Mouse (Mus musculus) ES-E14 (cell line): ENCODE data around the gene Gm29666. TPM values are rescaled to one million over a fixed set of nuclear protein-coding genes. Genes with fewer than 3 reads are reported as not detected.

Experiments used
- DNase-seq: peaks from one replicate; pipeline ENCODE4 v3.0.0-alpha.2; 2013; ENCODE audit warnings: low read depth, low spot score
- H3K27ac ChIP-seq: 2 replicates; pipeline ENCODE4 v1.5.1; 2012; ENCODE audit warnings: low read depth, mild to moderate bottlenecking, low read length, moderate library complexity, mixed read lengths; ENCODE audit not compliant: poor library complexity, insufficient read depth, severe bottlenecking
- H3K36me3 ChIP-seq: 2 replicates; pipeline ENCODE4 v1.6.1; 2012; ENCODE audit warnings: mild to moderate bottlenecking, low read length, moderate library complexity, mixed read lengths; ENCODE audit not compliant: control insufficient read depth, poor library complexity, insufficient read depth, severe bottlenecking
- H3K4me1 ChIP-seq, 2 experiments: fragments of 150-350 bp in 1 of 2; sonication (generic) in 1 of 2; 2 replicates each; pipeline ENCODE4 v1.6.1; 2012; ENCODE audit warnings: low read length in 2 of 2, mild to moderate bottlenecking in 1 of 2, mixed read lengths in 1 of 2; ENCODE audit not compliant: control insufficient read depth in 2 of 2, insufficient read depth in 2 of 2, poor library complexity in 1 of 2
- H3K4me3 ChIP-seq, 2 experiments: fragments of 150-350 bp in 1 of 2; sonication (generic) in 1 of 2; 2 replicates each; pipeline ENCODE4 v1.5.1; 2012; ENCODE audit warnings: low read length in 2 of 2, low read depth in 1 of 2, mild to moderate bottlenecking in 1 of 2, mixed read lengths in 1 of 2; ENCODE audit not compliant: insufficient read depth in 1 of 2, poor library complexity in 1 of 2, severe bottlenecking in 1 of 2
- H3K9ac ChIP-seq: 2 replicates; pipeline ENCODE4 v1.6.1; 2012; ENCODE audit warnings: low read depth, mild to moderate bottlenecking, low read length, mixed read lengths; ENCODE audit not compliant: poor library complexity, insufficient read depth, severe bottlenecking
- H3K9me3 ChIP-seq: fragments of 150-350 bp; sonication (generic); 2 replicates; pipeline ENCODE4 v1.6.1; 2012; ENCODE audit warnings: low read depth, mild to moderate bottlenecking, low read length; ENCODE audit not compliant: control insufficient read depth, insufficient read depth
- CHD2 ChIP-seq: IDR thresholded peaks from 2 replicates; pipeline ENCODE4 v1.6.1; 2014; ENCODE audit warnings: mild to moderate bottlenecking, low read depth, low read length, inconsistent platforms
- HCFC1 ChIP-seq: IDR thresholded peaks from 2 replicates; pipeline ENCODE4 v1.6.1; 2012; ENCODE audit warnings: low read length, inconsistent platforms, borderline replicate concordance; ENCODE audit not compliant: insufficient read depth
- MAFK ChIP-seq: IDR thresholded peaks from 2 replicates; pipeline ENCODE4 v1.6.1; 2014; ENCODE audit warnings: mild to moderate bottlenecking, low read depth, low read length, inconsistent platforms; ENCODE audit not compliant: insufficient read depth
- ZC3H11A ChIP-seq: IDR thresholded peaks from 2 replicates; pipeline ENCODE4 v1.6.1; 2012; ENCODE audit warnings: low read depth, mild to moderate bottlenecking, inconsistent platforms, low read length, borderline replicate concordance
- ZNF384 ChIP-seq: IDR thresholded peaks from 2 replicates; pipeline ENCODE4 v1.6.1; 2012; ENCODE audit warnings: low read depth, low read length, inconsistent platforms
- in situ Hi-C, 2 experiments: fragments of 600-800 bp; cut with MboI; formaldehyde crosslinking; loops; one replicate each; pipeline ENCODE4 v1.15.1; 2025; ENCODE audit warnings: low sequenced_read_pairs in 2 of 2, inconsistent platforms in 1 of 2; ENCODE audit not compliant: unreplicated experiment in 2 of 2
- total RNA-seq: library from RNA; depleted of rRNA; stranded (reverse); fragments of 300-350 nt; gene quantifications from 2 replicates; pipeline ENCODE4 v1.2.3, GENCODE M21; 2012; rRNA removed

The Gm29666 gene
- total RNA-seq, 1 experiment: 1.6 TPM

DNA sequence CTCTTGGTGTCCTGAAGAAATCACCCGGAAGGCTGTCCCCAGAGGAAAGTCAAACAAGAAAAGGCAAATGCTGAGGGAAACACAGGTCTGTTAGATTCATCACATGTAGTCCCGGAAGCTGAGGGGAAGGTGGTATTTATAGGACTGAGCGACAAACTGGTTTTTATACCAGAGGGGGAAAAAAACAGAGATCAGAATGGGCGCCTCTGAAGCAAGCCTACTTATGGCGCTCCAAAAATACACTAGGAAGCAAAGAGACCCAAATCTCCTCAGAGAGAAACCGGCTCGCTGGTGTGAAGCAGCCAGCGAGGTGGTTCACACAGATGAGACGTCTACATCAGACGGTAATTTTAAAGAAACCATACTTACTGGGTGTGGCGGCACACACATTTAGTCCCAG is 46.8 kb downstream of the Gm29666 start:
- no peak for TF ChIP-seq MAFK
- in situ Hi-C loops: no loop called here
- H3K4me1 ChIP-seq: no peaks in the 10 kb centered on the region

DNA sequence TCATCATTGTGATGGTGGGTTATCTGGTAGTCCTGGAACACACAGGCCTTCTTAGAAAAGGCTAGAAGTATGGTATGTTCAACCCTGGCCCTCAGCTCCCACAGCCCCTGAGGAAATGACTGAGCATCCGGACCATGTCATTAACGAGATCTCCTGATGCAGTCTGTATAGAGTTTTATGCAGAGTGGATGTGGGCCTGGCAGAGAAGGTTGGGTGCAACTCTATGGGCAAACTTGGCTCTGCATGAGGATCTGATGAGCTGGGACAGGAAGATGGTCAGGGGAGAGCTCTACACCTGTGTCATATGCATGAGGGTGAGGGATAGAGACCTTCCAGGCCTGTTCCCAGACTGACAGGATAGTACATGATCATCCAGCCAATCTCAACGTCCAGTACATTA is 48.0 kb downstream of the Gm29666 start:
- Histone ChIP-seq H3K4me3 (no peak overlapping the region), H3K9ac (no peak overlapping the region), H3K36me3 (no peaks in the 10 kb centered on the region), H3K27ac (no peak overlapping the region), H3K9me3 (no peaks in the 10 kb centered on the region), H3K4me1 (no peaks in the 10 kb centered on the region)
- no peak for DNase-seq
- TF ChIP-seq ZNF384 (no peak), CHD2 (no peak), MAFK (no peak), HCFC1 (no peak), ZC3H11A (no peak)
- in situ Hi-C loops: no loop called here

More for the DNA sequence above, 46.8 kb downstream of the Gm29666 start:
- DNase-seq: no peak
- no peak overlapping the region for H3K27ac ChIP-seq
- no peak overlapping the region for H3K4me3 ChIP-seq
- no peaks in the 10 kb centered on the region for H3K36me3 ChIP-seq
- H3K9me3 ChIP-seq: no peaks in the 10 kb centered on the region
- no peak overlapping the region for H3K9ac ChIP-seq

DNA sequence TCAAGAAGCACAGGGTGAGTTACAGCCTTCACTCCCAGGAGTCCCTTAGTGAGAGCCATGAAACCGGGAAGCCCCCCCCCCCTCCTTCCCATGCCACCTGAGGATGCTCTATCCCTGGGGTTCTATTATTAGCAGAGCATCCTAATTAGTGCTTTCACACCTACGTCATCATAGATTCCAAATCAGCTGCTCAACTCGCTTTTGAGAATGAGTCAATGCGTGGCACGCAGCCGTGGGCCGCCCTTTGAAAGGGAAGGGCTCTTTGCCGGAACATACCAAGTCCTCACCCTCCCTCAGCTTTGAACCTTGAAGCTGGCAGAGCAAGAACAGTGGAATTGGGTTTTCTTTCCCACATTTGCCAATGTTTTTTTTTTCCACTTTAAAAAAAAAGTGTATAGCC is 57.9 kb downstream of the Gm29666 start:
- no peak overlapping the region for H3K9ac ChIP-seq
- H3K27ac ChIP-seq: no peak overlapping the region
- H3K4me1 ChIP-seq: no peaks in the 10 kb centered on the region
- no peaks in the 10 kb centered on the region for H3K36me3 ChIP-seq
- TF ChIP-seq MAFK (no peak), CHD2 (no peak), HCFC1 (no peak), ZC3H11A (no peak), ZNF384 (no peak)
- H3K9me3 ChIP-seq: no peaks in the 10 kb centered on the region
- H3K4me3 ChIP-seq: no peak overlapping the region
- in situ Hi-C loops: no loop called here
- no peak for DNase-seq

Other genes starting within 250 kb of the Gm29666 start
- gene Arhgap8, start 200.0 kb downstream of the Gm29666 start, total RNA-seq: 11.6 and 14.1 TPM in 2 replicates
- 7.5 and 11.8 TPM in 2 replicates for gene Phf21b, start 64.0 kb downstream of the Gm29666 start, total RNA-seq
- gene Nup50, start 3.4 kb upstream of the Gm29666 start, total RNA-seq: 46.9 and 71.4 TPM in 2 replicates
- 16.0 and 18.4 TPM in 2 replicates for gene 5031439G07Rik, start 68.5 kb upstream of the Gm29666 start, total RNA-seq
- 0.18 TPM in 1 of 2 replicates, not detected in the other for gene Upk3a, start 97.1 kb upstream of the Gm29666 start, total RNA-seq
- gene Fam118a, start 108.9 kb upstream of the Gm29666 start, total RNA-seq: 20.9 and 31.5 TPM in 2 replicates
- gene Smc1b, start 211.9 kb upstream of the Gm29666 start, total RNA-seq: 4.8 and 8.7 TPM in 2 replicates
- gene Ribc2, start 212.0 kb upstream of the Gm29666 start, total RNA-seq: 0.26 and 0.45 TPM in 2 replicates